Mouse (Mus musculus): ENCODE data around the gene Pygo1.

Pygo1 gene

DNA sequence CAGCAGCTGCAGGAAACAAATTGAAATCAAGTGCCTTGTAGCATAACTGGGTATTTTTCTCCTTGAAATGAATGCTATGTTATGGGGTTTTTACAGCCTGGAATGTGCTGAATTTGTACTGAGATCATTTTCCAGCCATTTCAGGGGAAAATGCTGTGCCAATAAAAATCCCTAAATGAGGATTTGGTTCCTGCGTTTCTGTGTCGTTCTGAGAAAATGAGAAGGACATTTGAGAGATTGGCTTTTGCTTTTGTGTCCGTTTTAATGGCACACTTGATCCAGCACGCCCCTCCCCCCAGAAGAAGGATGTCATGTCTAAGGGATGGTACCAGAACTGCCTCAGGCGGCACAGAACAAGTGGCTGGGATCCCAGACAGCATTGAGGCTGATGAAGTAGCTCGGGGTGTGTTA lies 18.7 kb upstream of the Pygo1 start:
- Histone ChIP-seq H3K36me3 (ENCODE audit: control insufficient read depth, insufficient read depth, low read length, poor library complexity, severe bottlenecking) (no peaks in the 10 kb centered on the region), H3K27me3 (ENCODE audit: control insufficient read depth, insufficient read depth, low read length, poor library complexity, severe bottlenecking) (no peaks in the 10 kb centered on the region)
- DNase-seq (ENCODE audit: low read depth, low spot score), result no peak

- Histone ChIP-seq H3K36me3 (ENCODE audit: control insufficient read depth, insufficient read depth, low read length, poor library complexity, severe bottlenecking) (no peaks in the 10 kb centered on the region), H3K27me3 (ENCODE audit: control insufficient read depth, insufficient read depth, low read length, poor library complexity, severe bottlenecking) (no peaks in the 10 kb centered on the region)
- no peak for DNase-seq (ENCODE audit: low read depth, low spot score)
Measured at GRCm38 (mm10) chr9:72911381-72911780, 14.1 kb upstream of the Pygo1 start.

GRCm38 (mm10) chr9:72913551-72913950 lies 11.9 kb upstream of the Pygo1 start:
- Histone ChIP-seq H3K27me3 (ENCODE audit: control insufficient read depth, insufficient read depth, low read length, poor library complexity, severe bottlenecking) (no peaks in the 10 kb centered on the region), H3K36me3 (ENCODE audit: control insufficient read depth, insufficient read depth, low read length, poor library complexity, severe bottlenecking) (no peaks in the 10 kb centered on the region)
- DNase-seq (ENCODE audit: low read depth, low spot score), result no peak

DNA sequence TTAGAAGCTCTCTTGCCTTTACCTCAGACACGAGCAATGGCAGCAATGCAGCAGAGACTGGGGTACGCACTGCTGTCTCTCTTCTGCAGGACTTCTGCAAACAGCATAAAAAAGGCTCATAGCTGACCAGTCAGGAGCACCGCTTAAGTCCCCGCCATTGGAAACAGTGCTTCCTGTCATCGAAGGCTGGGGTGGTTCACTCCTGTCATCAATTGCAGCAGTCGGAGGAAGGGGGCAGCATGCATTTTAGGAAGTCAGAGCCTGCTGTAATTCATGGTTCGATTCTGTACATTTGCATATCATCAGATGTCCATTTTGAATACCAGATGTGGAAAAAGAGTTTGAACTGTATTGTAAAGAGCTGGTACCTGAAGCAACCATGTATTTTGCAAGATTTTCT lies 9.7 kb upstream of the Pygo1 start:
- peak; percentile 14 for DNase-seq (ENCODE audit: low read depth, low spot score)
- H3K27me3 ChIP-seq (ENCODE audit: control insufficient read depth, insufficient read depth, low read length, poor library complexity, severe bottlenecking), result no peaks in the 10 kb centered on the region
- no peaks in the 10 kb centered on the region for H3K36me3 ChIP-seq (ENCODE audit: control insufficient read depth, insufficient read depth, low read length, poor library complexity, severe bottlenecking)

- DNase-seq (ENCODE audit: low read depth, low spot score), result no peak
- Histone ChIP-seq H3K27me3 (ENCODE audit: control insufficient read depth, insufficient read depth, low read length, poor library complexity, severe bottlenecking) (no peaks in the 10 kb centered on the region), H3K36me3 (ENCODE audit: control insufficient read depth, insufficient read depth, low read length, poor library complexity, severe bottlenecking) (no peaks in the 10 kb centered on the region)
Measured at GRCm38 (mm10) chr9:72923068-72923467, 2.4 kb upstream of the Pygo1 start.

GRCm38 (mm10) chr9:72925935-72926258 lies 452 bp downstream of the Pygo1 start:
- no peak for DNase-seq (ENCODE audit: low read depth, low spot score)
- H3K27me3 ChIP-seq (ENCODE audit: control insufficient read depth, insufficient read depth, low read length, poor library complexity, severe bottlenecking), result no peaks in the 10 kb centered on the region
- H3K36me3 ChIP-seq (ENCODE audit: control insufficient read depth, insufficient read depth, low read length, poor library complexity, severe bottlenecking), result no peaks in the 10 kb centered on the region

- no peaks in the 10 kb centered on the region; the same call in 1 of the 2 replicates for H3K27me3 ChIP-seq (ENCODE audit: control insufficient read depth, insufficient read depth, low read length, poor library complexity, severe bottlenecking)
- no peak for DNase-seq (ENCODE audit: low read depth, low spot score)
- H3K36me3 ChIP-seq (ENCODE audit: control insufficient read depth, insufficient read depth, low read length, poor library complexity, severe bottlenecking), result no peaks in the 10 kb centered on the region
Measured at GRCm38 (mm10) chr9:72931166-72931790, 5.8 kb downstream of the Pygo1 start.

- DNase-seq (ENCODE audit: low read depth, low spot score), result no peak
- Histone ChIP-seq H3K27me3 (ENCODE audit: control insufficient read depth, insufficient read depth, low read length, poor library complexity, severe bottlenecking) (no peaks in the 10 kb centered on the region; the same call in 1 of the 2 replicates), H3K36me3 (ENCODE audit: control insufficient read depth, insufficient read depth, low read length, poor library complexity, severe bottlenecking) (no peaks in the 10 kb centered on the region)
Measured at GRCm38 (mm10) chr9:72935309-72935708, 9.9 kb downstream of the Pygo1 start.

- DNase-seq (ENCODE audit: low read depth, low spot score), result no peak
- Histone ChIP-seq H3K36me3 (ENCODE audit: control insufficient read depth, insufficient read depth, low read length, poor library complexity, severe bottlenecking) (no peaks in the 10 kb centered on the region), H3K27me3 (ENCODE audit: control insufficient read depth, insufficient read depth, low read length, poor library complexity, severe bottlenecking) (no peaks in the 10 kb centered on the region; the same call in 1 of the 2 replicates)
Measured at GRCm38 (mm10) chr9:72936301-72936700, 10.9 kb downstream of the Pygo1 start.

- H3K27me3 ChIP-seq (ENCODE audit: control insufficient read depth, insufficient read depth, low read length, poor library complexity, severe bottlenecking), result no peaks in the 10 kb centered on the region
- no peaks in the 10 kb centered on the region for H3K36me3 ChIP-seq (ENCODE audit: control insufficient read depth, insufficient read depth, low read length, poor library complexity, severe bottlenecking)
- peak; percentile 19 for DNase-seq (ENCODE audit: low read depth, low spot score)
Measured at GRCm38 (mm10) chr9:72943424-72943823, 18.0 kb downstream of the Pygo1 start.

DNA sequence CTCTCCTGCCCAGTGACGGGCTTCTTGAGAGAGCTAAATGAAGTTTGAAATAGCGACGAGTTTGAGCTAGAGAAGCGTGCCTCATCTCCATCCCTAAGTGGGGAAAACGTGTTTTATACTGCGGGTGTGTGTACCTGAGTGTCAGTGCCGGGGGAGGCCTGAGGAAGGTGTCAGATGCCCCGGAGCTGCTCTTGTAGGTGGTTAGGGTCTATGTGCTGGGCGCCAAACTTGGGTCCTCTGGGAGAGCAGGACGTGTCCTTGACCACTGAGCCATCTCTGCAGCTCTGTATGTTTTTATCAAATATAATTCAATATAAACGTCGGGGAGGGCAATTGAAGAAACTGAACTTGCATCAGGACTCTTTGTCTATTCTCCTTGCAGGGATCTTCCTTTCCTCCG lies 18.8 kb downstream of the Pygo1 start:
- DNase-seq (ENCODE audit: low read depth, low spot score), result no peak
- no peaks in the 10 kb centered on the region for H3K36me3 ChIP-seq (ENCODE audit: control insufficient read depth, insufficient read depth, low read length, poor library complexity, severe bottlenecking)
- H3K27me3 ChIP-seq (ENCODE audit: control insufficient read depth, insufficient read depth, low read length, poor library complexity, severe bottlenecking), result no peaks in the 10 kb centered on the region

GRCm38 (mm10) chr9:72947010-72947409 lies 21.6 kb downstream of the Pygo1 start:
- Histone ChIP-seq H3K36me3 (ENCODE audit: control insufficient read depth, insufficient read depth, low read length, poor library complexity, severe bottlenecking) (no peaks in the 10 kb centered on the region), H3K27me3 (ENCODE audit: control insufficient read depth, insufficient read depth, low read length, poor library complexity, severe bottlenecking) (no peaks in the 10 kb centered on the region)
- DNase-seq (ENCODE audit: low read depth, low spot score), result no peak

- Histone ChIP-seq H3K36me3 (ENCODE audit: control insufficient read depth, insufficient read depth, low read length, poor library complexity, severe bottlenecking) (no peaks in the 10 kb centered on the region), H3K27me3 (ENCODE audit: control insufficient read depth, insufficient read depth, low read length, poor library complexity, severe bottlenecking) (no peaks in the 10 kb centered on the region)
- DNase-seq (ENCODE audit: low read depth, low spot score), result no peak
Measured at GRCm38 (mm10) chr9:72949572-72949971, 24.1 kb downstream of the Pygo1 start.

DNA sequence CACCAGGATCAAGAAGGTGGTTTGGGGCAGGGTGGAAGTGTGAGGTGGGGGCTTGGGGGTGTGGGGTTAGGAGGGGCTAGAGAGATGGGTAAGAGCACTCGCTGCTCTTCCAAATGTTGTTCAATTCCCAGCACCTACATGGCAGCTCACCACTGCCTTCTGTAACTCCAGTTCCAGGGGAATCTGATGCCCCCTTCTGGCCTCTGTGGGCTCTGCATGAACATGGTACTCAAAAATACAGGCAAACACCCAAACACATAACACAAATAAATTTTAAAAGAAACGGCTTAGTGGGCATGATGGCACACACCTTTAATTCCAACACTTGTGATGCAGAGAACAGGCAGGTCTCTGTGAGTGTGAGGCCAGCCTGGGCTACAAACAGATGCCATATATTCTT lies 29.3 kb downstream of the Pygo1 start:
- Histone ChIP-seq H3K27me3 (ENCODE audit: control insufficient read depth, insufficient read depth, low read length, poor library complexity, severe bottlenecking) (no peaks in the 10 kb centered on the region), H3K36me3 (ENCODE audit: control insufficient read depth, insufficient read depth, low read length, poor library complexity, severe bottlenecking) (no peaks in the 10 kb centered on the region)
- DNase-seq (ENCODE audit: low read depth, low spot score), result peak; percentile 38

GRCm38 (mm10) chr9:72955546-72955945 lies 30.1 kb downstream of the Pygo1 start:
- Histone ChIP-seq H3K27me3 (ENCODE audit: control insufficient read depth, insufficient read depth, low read length, poor library complexity, severe bottlenecking) (no peaks in the 10 kb centered on the region), H3K36me3 (ENCODE audit: control insufficient read depth, insufficient read depth, low read length, poor library complexity, severe bottlenecking) (no peaks in the 10 kb centered on the region)
- peak; percentile 76 for DNase-seq (ENCODE audit: low read depth, low spot score)
